Mouse (Mus musculus) small intestine, adult 2 months (tissue): ENCODE results near the gene Gm49383.

Source experiments
- CTCF ChIP-seq: fragments of 200-500 bp; IDR thresholded peaks from 2 replicates; pipeline ENCODE4 v1.5.1; 2012; ENCODE audit warnings: low read depth, mild to moderate bottlenecking, control low read depth, inconsistent platforms, low read length, moderate library complexity, mixed read lengths; ENCODE audit not compliant: insufficient replicate concordance, insufficient read length; ENCODE audit errors: extremely low read depth
- POLR2A ChIP-seq: fragments of 200-500 bp; IDR thresholded peaks from 2 replicates; pipeline ENCODE4 v1.6.1; 2012; ENCODE audit warnings: low read depth, mild to moderate bottlenecking, control low read depth, inconsistent platforms, low read length, moderate library complexity

DNA sequence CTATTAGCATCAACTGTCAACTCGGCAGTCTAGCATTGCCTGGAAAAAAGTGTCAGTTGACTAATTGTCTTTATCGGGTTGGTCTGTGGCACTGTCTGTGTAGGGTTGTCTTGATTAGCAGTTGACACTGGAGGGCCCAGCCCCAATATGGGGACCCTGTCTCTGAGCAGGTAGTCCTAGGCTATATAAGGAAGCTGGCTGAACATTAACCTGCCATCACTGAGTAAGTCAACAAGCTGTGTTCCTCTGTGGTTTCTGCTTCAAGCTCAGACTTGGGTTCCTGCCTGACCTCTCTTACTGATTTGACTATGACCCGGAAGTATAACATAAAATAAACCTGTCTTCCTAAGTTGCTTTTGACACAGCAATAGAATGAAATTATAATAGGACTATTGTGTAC is 20.9 kb downstream of the Gm49383 start:
- TF ChIP-seq POLR2A (no peak), CTCF (no peak)
